Mouse (Mus musculus) brain, adult 2 months (tissue): ENCODE data around the gene Spg20.
A peak's percentile ranks its signal among the peaks of the same experiment; 100 is the strongest.

Source experiments
- DNase-seq: peaks from one replicate; pipeline ENCODE4 v3.0.0; 2011; ENCODE audit warnings: low read depth, low spot score

Spg20 gene

DNA sequence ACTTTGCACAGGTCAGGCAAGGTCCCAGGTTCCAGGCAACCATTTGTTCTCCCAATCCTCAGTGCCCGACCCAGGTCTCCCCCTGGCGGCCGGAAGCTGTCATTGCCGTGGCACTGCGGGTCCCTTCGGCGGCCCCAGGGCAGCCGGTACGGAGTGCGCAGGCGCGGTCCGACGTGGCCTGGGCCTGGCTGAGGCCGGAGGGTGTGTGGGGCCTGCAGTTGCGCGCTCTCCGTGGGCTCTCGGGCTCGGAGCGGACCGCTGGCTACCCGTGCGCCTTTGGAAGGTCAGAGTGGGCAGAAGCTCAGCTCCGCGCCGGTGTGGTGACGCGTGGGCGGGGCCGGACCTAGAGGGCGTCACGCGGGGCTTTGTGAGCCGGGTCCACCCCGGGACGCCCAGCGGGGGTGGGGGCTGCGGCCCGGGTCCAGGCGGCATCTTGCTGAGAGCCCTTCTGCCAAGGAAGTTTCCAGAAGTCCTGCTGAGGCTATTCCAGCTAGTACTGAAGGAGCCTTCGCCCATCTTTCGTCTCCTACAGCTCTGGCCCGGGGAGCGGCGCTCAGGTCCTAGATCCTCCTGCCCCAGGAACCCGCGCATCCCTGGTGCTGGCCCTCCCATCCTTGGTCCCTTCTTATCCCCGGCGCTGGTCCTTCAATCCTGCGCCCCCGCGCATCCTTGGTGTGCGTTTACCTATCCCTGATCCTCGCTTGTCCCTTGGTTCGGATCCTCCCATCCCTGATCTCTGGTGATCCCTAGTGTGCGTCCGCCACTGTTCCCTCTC is at the start of gene Spg20:
Spg20 (plus strand) TSS at position 174 of the 775 bp plus-strand sequence.
- peak; percentile 95 for DNase-seq

GRCm38 (mm10) chr3:55062653-55063052 is 49.3 kb upstream of the Spg20 start:
- no peak for DNase-seq

DNA sequence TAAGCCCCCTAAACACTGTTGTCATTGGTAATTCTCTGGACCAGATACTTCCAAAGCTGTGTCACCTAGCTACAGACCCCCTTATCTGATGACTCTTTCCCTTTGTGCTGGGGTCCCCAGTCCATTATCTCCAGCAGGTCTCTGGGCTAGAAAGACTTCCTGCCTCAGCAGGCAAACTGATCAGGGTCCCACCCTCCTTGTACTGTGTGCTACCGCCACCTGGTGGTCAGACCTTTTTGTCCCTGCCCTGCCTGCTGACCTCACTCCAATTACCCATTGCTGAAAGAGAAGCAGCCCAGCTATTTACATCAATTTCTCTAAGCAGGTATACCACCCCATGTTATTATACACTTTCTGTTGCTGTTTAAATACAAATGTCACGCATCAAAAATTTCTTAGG is 47.5 kb upstream of the Spg20 start:
- DNase-seq, result peak; percentile 83

DNA sequence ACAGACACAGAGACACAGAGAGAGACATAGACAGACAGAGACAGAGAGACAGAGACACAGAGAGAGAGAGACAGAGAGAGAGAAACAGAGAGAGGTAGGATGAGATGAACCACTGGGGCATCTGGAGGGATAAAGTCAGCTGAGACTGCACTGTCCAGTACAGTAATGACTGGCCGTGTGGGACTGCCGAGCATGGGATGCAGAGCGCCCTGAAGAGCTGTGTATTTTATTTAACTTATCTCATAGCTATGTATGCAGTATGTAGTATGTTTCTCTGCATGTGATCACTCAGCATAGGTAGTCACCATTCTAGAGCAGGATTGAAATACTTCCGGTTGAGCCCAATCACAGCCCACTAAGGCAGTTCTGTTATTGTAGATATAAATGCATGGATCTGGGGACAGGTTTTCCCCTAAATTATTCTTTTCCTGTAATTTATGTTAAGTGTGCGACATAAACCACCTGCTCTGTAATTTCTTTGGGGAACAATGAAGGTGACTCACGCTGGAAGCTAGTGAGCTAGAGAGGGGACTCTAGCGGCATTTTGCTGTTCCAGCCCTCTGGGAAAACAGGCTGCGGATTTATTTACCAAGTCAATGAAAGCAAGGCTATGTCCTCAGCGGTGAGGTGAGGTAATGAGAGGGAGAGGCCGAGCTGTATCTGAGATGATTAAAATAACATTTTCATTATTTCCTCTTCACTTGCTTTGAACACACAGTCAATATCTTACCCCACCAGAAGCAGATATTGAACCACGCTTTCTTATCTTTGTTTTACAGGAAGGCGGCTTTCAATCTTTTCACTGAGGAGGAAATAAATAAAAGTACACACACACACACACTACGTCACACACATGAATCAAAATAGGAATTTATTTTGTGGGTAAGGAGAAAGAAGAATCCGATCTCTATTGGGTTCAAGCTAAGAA is 45.9 kb upstream of the Spg20 start:
- DNase-seq, result peak; percentile 52

DNA sequence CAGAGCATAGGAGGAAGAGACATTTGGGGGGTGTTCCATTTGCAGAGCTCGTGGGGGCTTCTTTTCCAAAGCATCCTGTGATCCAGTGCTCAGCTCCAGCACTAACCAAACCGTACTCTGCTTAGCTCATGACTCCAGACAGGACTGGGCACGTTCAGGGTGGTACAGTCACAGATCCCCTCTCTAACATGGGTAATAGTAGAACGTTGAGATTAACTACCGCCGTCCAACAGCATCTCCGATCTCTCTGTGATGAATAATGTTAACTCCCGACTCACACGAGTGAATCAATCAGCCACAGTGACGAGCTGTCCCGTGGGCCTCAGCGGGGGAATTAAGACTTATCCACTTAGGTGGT is 45.3 kb upstream of the Spg20 start:
- DNase-seq, result no peak

- DNase-seq, result peak; percentile 60
These were observed 44.0 kb upstream of the Spg20 start for GRCm38 (mm10) chr3:55067791-55068434.

GRCm38 (mm10) chr3:55074576-55075293 is 37.2 kb upstream of the Spg20 start:
- DNase-seq, result no peak

- peak; percentile 50 for DNase-seq
These were observed 36.6 kb upstream of the Spg20 start for GRCm38 (mm10) chr3:55075294-55075648.

DNA sequence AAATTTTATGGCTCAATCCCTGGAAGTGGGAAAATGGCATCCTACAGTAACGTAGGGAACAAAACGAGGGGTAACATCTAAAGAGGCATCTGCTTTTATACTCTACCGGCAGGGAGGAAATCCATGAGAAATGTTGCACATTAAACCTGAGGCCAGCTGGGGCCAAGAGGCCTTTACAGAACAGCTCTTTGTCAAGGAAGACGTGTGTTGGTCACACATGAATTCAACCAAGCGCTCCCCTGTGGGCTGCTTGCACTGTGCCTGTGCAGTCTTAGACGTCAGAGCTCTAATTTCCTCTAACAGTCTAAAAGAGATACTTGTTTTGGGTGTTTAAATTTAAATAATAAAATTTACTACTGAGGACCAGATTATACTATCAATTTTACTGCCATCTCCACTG is 33.7 kb upstream of the Spg20 start:
- no peak for DNase-seq

- DNase-seq, result no peak
These were observed 32.3 kb upstream of the Spg20 start for GRCm38 (mm10) chr3:55079619-55080018.

GRCm38 (mm10) chr3:55080055-55080454 is 31.9 kb upstream of the Spg20 start:
- peak; percentile 90 for DNase-seq

GRCm38 (mm10) chr3:55084781-55085180 is 27.1 kb upstream of the Spg20 start:
- no peak for DNase-seq

- peak; percentile 66 for DNase-seq
These were observed 26.2 kb upstream of the Spg20 start for GRCm38 (mm10) chr3:55085716-55086115.

DNA sequence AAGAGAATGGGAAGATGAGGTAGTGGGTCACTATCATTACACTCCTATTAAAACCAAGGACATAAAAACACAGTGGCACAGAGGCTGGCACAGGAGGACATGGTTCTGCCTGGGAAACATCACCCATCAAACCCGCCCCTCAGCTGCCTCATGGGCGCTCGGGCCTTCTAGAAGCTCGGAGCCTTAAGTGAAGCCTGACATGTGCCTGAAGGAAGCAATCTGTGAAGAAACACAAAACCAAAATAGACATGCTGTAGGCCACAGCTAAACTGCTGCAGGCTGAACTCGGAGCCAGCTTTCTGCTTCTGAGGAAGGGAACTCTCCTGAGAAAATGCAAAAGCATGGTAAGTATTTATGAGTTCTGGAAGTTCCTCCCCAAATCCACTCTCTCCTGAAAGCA is 25.0 kb upstream of the Spg20 start:
- DNase-seq, result peak; percentile 42

GRCm38 (mm10) chr3:55087360-55087759 is 24.5 kb upstream of the Spg20 start:
- peak; percentile 49 for DNase-seq

DNA sequence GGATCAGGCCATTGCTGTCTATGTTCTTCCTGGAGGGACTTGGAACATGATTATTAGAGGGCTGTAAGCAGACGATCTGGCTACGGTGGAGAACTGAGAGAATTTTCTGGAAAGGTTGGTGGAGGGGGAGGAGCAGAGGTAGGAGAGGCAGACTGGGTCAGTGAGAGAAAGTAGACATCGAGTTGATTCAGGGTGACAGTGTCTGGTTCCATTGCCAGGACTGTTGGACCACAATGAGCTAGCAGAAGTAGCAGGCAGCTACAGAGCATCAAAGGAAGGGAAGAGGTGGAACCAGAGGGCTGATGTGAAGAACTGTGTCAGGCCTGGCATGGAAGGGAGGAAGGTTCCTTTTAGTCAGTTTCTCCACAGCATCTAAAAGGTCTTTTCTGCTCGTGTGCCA is 23.5 kb upstream of the Spg20 start:
- no peak for DNase-seq

DNA sequence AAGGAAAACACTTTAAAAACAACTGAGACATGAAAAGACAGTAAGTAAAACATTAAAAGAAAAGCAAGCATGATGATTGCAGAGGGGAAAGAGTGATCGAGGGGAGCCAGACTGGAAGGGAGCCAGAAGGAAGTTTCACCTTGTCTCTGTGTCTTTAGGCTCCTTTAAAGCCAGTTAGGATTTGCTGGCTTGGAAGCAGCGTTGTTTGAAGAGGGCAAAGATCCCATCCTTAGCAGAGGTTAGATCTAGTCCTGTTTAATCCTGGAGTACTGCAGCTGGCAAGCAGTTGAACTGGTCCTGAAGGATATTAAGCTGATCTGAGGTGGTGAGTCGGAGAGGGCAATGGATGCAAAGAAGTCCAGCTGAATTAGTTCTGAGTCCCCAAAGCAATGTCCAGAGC is 23.1 kb upstream of the Spg20 start:
- no peak for DNase-seq

GRCm38 (mm10) chr3:55089291-55089690 is 22.6 kb upstream of the Spg20 start:
- no peak for DNase-seq

DNA sequence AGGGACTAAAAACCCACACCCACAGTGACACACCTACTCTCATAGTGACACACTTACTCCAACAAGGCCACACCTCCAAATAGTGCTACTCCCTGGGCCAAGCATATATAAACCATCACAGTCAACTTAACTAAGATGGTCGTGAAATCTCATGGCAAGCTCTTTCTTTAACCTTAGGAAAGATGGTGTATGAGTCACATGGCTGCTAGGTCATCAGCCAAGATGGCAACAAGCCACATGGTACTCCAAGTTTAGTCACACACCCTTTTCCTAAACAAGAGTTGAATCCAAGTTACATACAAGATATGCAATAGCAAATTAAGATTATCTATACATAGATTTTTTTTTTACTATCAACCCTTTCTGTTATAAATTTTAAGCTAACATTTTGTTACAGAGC is 18.7 kb upstream of the Spg20 start:
- no peak for DNase-seq

DNA sequence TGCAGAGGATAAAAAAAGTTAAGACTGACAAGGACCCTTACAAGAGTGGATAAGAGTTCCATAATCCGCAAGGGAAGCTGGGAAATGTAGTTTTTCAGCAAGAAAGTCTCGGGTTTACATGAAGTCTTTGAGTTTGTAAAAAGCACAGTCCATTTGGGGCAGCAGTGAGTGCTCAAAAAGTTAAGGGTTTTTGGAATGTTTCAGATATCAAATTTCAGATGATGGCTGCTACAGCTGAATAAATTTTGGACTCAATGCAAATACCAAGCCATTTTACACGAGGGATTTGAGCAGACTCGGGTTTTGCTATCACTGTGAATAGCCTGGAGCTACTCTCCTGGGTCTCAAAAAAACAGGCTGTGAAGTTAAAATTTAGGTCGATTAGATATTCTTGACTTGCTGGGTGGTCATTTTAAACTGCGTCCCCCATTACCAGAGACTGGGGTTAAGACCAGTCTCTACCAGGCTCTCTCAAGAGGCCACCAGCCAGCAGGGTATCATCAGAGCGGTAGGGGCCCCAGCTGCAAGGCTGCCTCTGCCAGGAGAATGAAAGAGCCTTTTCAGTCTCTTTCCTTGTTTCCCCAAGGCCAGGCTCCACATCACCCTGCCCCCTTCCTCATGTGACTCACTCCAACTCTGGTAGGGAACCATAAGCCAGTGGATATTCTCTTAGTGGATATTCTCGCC is 15.8 kb upstream of the Spg20 start:
- peak; percentile 93 for DNase-seq

- no peak for DNase-seq
These were observed 15.3 kb upstream of the Spg20 start for GRCm38 (mm10) chr3:55096655-55097005.
